Mouse (Mus musculus): ENCODE data around the gene Tmem200b. TPM values are rescaled to one million over a fixed set of nuclear protein-coding genes. Genes with fewer than 3 reads are reported as not detected.
A peak's percentile ranks its signal among the peaks of the same experiment; 100 is the strongest.

Tmem200b gene
- total RNA-seq, 1 experiment, result 1.8 TPM

GRCm38 (mm10) chr4:131913526-131913925, 8.0 kb upstream of the Tmem200b start:
- TF ChIP-seq ZC3H11A (IDR thresholded peaks at IDR 0.05; ENCODE audit: borderline replicate concordance, low read depth, low read length), result no peak
- no peak for TF ChIP-seq ZNF384 (IDR thresholded peaks at IDR 0.05; ENCODE audit: low read depth, low read length)
- TF ChIP-seq MAFK (IDR thresholded peaks at IDR 0.05; ENCODE audit: insufficient read depth, low read depth, low read length), result no peak
- TF ChIP-seq CHD2 (IDR thresholded peaks at IDR 0.05; ENCODE audit: low read depth, low read length), result no peak
- no peak for TF ChIP-seq HCFC1 (IDR thresholded peaks at IDR 0.05; ENCODE audit: borderline replicate concordance, insufficient read depth, low read length)
- DNase-seq (ENCODE audit: low read depth, low spot score), result no peak
- H3K9me3 ChIP-seq (ENCODE audit: control insufficient read depth, insufficient read depth, low read depth, low read length), result no peaks in the 10 kb centered on the region
- H3K4me3 ChIP-seq (ENCODE audit: insufficient read depth in 1 of 2, low read depth in 1 of 2, low read length in 2 of 2, poor library complexity in 1 of 2, severe bottlenecking in 1 of 2), result no peak overlapping the region
- H3K9ac ChIP-seq (ENCODE audit: insufficient read depth, low read depth, low read length, poor library complexity, severe bottlenecking), result no peak overlapping the region
- H3K36me3 ChIP-seq (ENCODE audit: control insufficient read depth, insufficient read depth, low read length, poor library complexity, severe bottlenecking), result no peaks in the 10 kb centered on the region
- in situ Hi-C loops (cut with MboI; ENCODE audit: low sequenced_read_pairs in 2 of 2, unreplicated experiment in 2 of 2), result no loop called here
- peaks cover 7 to 19% of the 10 kb centered on the region in 2 experiments; a peak in 3 of 4 replicates for H3K4me1 ChIP-seq (ENCODE audit: control insufficient read depth in 2 of 2, insufficient read depth in 2 of 2, low read length in 2 of 2, poor library complexity in 1 of 2)
- H3K27ac ChIP-seq (ENCODE audit: insufficient read depth, low read depth, low read length, poor library complexity, severe bottlenecking), result no peak overlapping the region

- DNase-seq (ENCODE audit: low read depth, low spot score), result no peak
- H3K27ac ChIP-seq (ENCODE audit: insufficient read depth, low read depth, low read length, poor library complexity, severe bottlenecking), result no peak overlapping the region
- no peak overlapping the region for H3K4me3 ChIP-seq (ENCODE audit: insufficient read depth in 1 of 2, low read depth in 1 of 2, low read length in 2 of 2, poor library complexity in 1 of 2, severe bottlenecking in 1 of 2)
- in situ Hi-C loops (cut with MboI; ENCODE audit: low sequenced_read_pairs in 2 of 2, unreplicated experiment in 2 of 2), result no loop called here
- no peaks in the 10 kb centered on the region for H3K36me3 ChIP-seq (ENCODE audit: control insufficient read depth, insufficient read depth, low read length, poor library complexity, severe bottlenecking)
- no peaks in the 10 kb centered on the region for H3K9me3 ChIP-seq (ENCODE audit: control insufficient read depth, insufficient read depth, low read depth, low read length)
- H3K4me1 ChIP-seq (ENCODE audit: control insufficient read depth in 2 of 2, insufficient read depth in 2 of 2, low read length in 2 of 2, poor library complexity in 1 of 2), result peaks cover 7 to 23% of the 10 kb centered on the region in 2 experiments; a peak in 3 of 4 replicates
- TF ChIP-seq HCFC1 (IDR thresholded peaks at IDR 0.05; ENCODE audit: borderline replicate concordance, insufficient read depth, low read length) (no peak), CHD2 (IDR thresholded peaks at IDR 0.05; ENCODE audit: low read depth, low read length) (no peak), MAFK (IDR thresholded peaks at IDR 0.05; ENCODE audit: insufficient read depth, low read depth, low read length) (no peak), ZC3H11A (IDR thresholded peaks at IDR 0.05; ENCODE audit: borderline replicate concordance, low read depth, low read length) (no peak), ZNF384 (IDR thresholded peaks at IDR 0.05; ENCODE audit: low read depth, low read length) (no peak)
- no peak overlapping the region for H3K9ac ChIP-seq (ENCODE audit: insufficient read depth, low read depth, low read length, poor library complexity, severe bottlenecking)
Observed at GRCm38 (mm10) chr4:131914046-131914643, 7.4 kb upstream of the Tmem200b start.

GRCm38 (mm10) chr4:131914891-131915469, 6.6 kb upstream of the Tmem200b start:
- no peak for TF ChIP-seq ZC3H11A (IDR thresholded peaks at IDR 0.05; ENCODE audit: borderline replicate concordance, low read depth, low read length)
- TF ChIP-seq ZNF384 (IDR thresholded peaks at IDR 0.05; ENCODE audit: low read depth, low read length), result no peak
- TF ChIP-seq MAFK (IDR thresholded peaks at IDR 0.05; ENCODE audit: insufficient read depth, low read depth, low read length), result no peak
- no peak for TF ChIP-seq CHD2 (IDR thresholded peaks at IDR 0.05; ENCODE audit: low read depth, low read length)
- no peak for TF ChIP-seq HCFC1 (IDR thresholded peaks at IDR 0.05; ENCODE audit: borderline replicate concordance, insufficient read depth, low read length)
- H3K4me3 ChIP-seq (ENCODE audit: insufficient read depth in 1 of 2, low read depth in 1 of 2, low read length in 2 of 2, poor library complexity in 1 of 2, severe bottlenecking in 1 of 2), result peak overlapping the region in 1 of 2 experiments; percentile 30; a peak in 2 of 4 replicates
- no peak overlapping the region for H3K27ac ChIP-seq (ENCODE audit: insufficient read depth, low read depth, low read length, poor library complexity, severe bottlenecking)
- in situ Hi-C loops (cut with MboI; ENCODE audit: low sequenced_read_pairs in 2 of 2, unreplicated experiment in 2 of 2), result no loop called here
- DNase-seq (ENCODE audit: low read depth, low spot score), result no peak
- H3K9ac ChIP-seq (ENCODE audit: insufficient read depth, low read depth, low read length, poor library complexity, severe bottlenecking), result 0 out of 2 replicates have a peak overlapping the region, but pooled peaks have one; percentile 2
- H3K4me1 ChIP-seq (ENCODE audit: control insufficient read depth in 2 of 2, insufficient read depth in 2 of 2, low read length in 2 of 2, poor library complexity in 1 of 2), result peaks cover 7 to 29% of the 10 kb centered on the region in 2 experiments; a peak in 3 of 4 replicates
- H3K9me3 ChIP-seq (ENCODE audit: control insufficient read depth, insufficient read depth, low read depth, low read length), result no peaks in the 10 kb centered on the region
- no peaks in the 10 kb centered on the region for H3K36me3 ChIP-seq (ENCODE audit: control insufficient read depth, insufficient read depth, low read length, poor library complexity, severe bottlenecking)

- TF ChIP-seq ZC3H11A (IDR thresholded peaks at IDR 0.05; ENCODE audit: borderline replicate concordance, low read depth, low read length) (no peak), MAFK (IDR thresholded peaks at IDR 0.05; ENCODE audit: insufficient read depth, low read depth, low read length) (no peak), ZNF384 (IDR thresholded peaks at IDR 0.05; ENCODE audit: low read depth, low read length) (no peak), CHD2 (IDR thresholded peaks at IDR 0.05; ENCODE audit: low read depth, low read length) (no peak), HCFC1 (IDR thresholded peaks at IDR 0.05; ENCODE audit: borderline replicate concordance, insufficient read depth, low read length) (no peak)
- H3K9ac ChIP-seq (ENCODE audit: insufficient read depth, low read depth, low read length, poor library complexity, severe bottlenecking), result no peak overlapping the region
Observed at GRCm38 (mm10) chr4:131915821-131916328, 5.7 kb upstream of the Tmem200b start.

More at GRCm38 (mm10) chr4:131915821-131916328, 5.7 kb upstream of the Tmem200b start:
- no peaks in the 10 kb centered on the region for H3K9me3 ChIP-seq (ENCODE audit: control insufficient read depth, insufficient read depth, low read depth, low read length)
- peaks cover 7 to 26% of the 10 kb centered on the region in 2 experiments; a peak in 3 of 4 replicates for H3K4me1 ChIP-seq (ENCODE audit: control insufficient read depth in 2 of 2, insufficient read depth in 2 of 2, low read length in 2 of 2, poor library complexity in 1 of 2)
- no peak for DNase-seq (ENCODE audit: low read depth, low spot score)
- H3K4me3 ChIP-seq (ENCODE audit: insufficient read depth in 1 of 2, low read depth in 1 of 2, low read length in 2 of 2, poor library complexity in 1 of 2, severe bottlenecking in 1 of 2), result no peak overlapping the region
- in situ Hi-C loops (cut with MboI; ENCODE audit: low sequenced_read_pairs in 2 of 2, unreplicated experiment in 2 of 2), result no loop called here
- H3K36me3 ChIP-seq (ENCODE audit: control insufficient read depth, insufficient read depth, low read length, poor library complexity, severe bottlenecking), result no peaks in the 10 kb centered on the region
- no peak overlapping the region for H3K27ac ChIP-seq (ENCODE audit: insufficient read depth, low read depth, low read length, poor library complexity, severe bottlenecking)
